Mouse (Mus musculus) fibroblast of lung, adult 2 months (primary cell): ENCODE data around the gene Akap2.

Experiments used
- DNase-seq: peaks from one replicate; pipeline ENCODE4 v3.0.0-alpha.2; 2011; ENCODE audit warnings: low read depth

The Akap2 gene

DNA sequence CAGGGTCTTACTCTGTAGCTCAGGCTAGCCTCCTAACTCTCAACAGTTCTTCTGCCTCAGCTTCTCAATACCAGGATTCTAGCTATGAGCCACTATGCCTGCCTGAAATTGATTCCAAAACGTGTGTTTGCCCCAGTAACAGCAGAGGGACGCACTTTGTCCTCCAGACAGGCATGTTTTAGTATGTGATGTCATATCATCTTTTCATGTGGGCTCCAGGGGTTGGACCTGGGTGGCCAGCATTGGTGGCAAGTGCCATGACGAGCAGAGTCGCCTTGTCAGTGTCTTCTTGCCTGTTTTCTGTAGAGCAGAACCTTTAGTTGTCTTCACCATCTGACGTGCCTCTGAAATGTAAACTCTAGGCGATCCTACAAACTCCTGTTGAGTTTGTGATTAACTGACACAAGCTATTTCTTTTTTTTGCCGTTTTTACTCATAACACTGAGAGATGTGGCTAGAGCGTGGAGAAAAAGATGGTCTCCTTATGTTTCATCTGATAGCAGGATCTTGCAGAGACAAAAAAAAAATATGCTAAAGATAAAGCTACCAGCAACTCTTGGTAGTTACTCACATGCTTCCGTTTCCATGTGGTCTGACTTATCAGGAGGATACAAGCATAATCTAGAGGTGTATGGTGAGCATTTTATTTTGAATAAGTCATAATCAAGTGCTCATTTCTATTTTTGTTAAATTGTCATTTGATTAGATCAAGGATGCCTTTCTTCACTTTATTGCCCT is 80.3 kb downstream of the Akap2 start:
- no peak for DNase-seq

DNA sequence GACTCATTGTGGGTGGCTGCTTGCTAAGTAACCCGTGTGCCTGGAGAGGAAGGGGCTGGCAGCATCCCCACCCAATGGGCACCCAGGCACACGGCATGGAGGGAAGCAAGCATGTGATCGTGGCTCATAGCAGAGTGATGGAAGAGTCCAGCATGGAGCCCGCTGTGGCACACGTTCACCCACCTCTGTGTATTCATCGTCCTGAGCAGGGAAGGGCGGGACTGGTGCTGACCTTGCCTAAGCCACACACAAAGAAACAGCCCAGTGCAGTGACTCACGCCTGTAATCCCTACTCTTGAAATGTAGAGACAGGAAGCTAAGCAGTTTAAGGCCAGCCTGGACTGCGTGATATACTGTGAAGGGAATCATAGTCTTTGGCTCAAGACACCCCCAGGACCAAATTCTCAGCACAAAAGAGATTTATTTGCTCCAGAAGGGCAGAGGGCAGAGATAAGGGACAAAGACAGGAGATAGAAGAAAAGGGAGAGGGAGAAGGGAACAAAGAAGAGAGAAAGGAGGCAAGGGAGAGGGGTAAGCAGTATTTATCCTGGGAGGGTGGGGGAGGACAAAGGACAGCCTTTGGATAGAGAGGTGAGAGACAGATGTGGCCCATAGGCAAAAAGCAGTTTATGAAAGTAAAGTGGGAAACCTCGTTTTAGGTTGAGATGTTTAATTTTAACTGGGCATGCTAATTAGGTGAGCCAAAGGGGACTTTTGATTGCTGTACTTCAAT is 81.0 kb downstream of the Akap2 start:
- peak; percentile 82 for DNase-seq

GRCm38 (mm10) chr4:57799297-57799696 is 81.8 kb downstream of the Akap2 start:
- DNase-seq: no peak

DNA sequence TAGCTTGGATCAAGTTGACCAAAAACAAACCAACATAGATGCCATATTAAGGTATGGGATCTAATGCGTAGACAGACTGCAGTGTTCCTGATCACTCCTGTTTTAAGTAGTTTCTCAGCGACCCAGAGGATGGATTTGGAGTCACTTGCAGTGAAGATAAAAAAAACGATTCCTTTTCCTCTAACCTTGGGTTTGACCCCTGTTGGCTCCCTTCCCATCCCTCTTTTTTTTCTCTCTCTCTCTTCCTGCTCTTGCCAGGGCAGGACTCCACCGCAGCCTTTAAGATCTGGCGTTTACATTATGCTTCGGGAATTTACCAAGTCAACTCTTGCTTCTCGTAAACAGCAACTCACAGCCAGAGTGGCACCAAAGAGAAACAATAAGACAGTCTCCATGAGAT is 83.8 kb downstream of the Akap2 start:
- DNase-seq: no peak

- DNase-seq: no peak
Measured at GRCm38 (mm10) chr4:57801986-57802385, 84.5 kb downstream of the Akap2 start.

DNA sequence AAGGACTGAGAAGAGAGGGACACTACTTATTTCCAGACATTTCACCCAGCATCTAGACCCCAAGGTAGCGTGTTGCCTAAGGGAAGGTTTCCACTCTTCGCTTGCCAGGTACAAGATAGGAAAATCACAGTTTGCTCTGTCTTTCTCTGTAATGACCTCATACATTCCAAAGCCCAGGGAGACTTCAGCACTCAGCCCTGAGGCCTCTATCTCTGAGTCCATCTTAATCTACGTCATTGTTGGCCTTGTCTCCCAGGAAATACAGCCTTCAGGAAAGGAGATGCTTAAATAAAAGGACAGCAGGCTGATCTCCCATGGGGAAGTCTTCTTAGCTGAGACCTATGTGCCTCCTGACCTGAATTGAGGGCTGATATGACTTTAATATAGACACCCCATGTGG is 85.0 kb downstream of the Akap2 start:
- DNase-seq: no peak

DNA sequence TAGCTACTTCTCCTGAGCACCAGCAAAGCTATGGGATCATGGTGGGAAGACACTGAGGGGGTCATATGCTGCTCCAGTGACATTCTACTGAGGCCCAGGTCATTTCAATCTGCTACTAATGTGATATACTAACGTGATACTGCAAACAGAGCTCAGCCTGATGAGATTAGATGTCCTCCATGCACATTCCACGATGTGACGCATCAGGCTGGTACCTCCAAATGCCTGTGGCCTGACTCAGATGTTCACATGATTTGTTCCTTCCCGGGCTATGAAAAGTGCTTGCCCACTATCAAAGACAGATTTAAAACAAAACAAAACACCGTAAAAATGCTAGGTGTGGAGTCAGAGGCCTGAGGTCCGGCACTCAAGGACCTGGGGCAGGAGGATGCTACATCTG is 87.4 kb downstream of the Akap2 start:
- DNase-seq: no peak

- no peak for DNase-seq
Measured at GRCm38 (mm10) chr4:57809449-57809848, 92.0 kb downstream of the Akap2 start.

DNA sequence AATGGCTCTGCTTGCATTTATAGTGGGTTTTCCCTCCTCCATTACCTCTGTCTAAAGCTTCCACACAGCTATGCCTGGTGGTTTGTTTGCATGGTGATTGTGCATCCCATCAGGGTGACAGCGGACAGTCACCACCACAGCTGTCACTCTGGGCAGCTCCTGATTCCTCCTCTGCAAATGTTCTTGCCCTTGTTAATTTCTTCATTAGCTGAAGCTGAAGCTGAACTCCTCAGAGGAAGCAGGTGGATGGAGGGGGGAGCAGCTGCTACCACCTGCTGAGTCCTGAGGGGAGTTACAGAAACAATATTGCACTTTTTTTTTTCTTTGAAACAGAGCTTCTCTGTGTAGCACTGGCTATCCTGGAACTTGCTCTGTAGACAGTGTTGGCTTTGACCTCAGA is 94.6 kb downstream of the Akap2 start:
- no peak for DNase-seq

DNA sequence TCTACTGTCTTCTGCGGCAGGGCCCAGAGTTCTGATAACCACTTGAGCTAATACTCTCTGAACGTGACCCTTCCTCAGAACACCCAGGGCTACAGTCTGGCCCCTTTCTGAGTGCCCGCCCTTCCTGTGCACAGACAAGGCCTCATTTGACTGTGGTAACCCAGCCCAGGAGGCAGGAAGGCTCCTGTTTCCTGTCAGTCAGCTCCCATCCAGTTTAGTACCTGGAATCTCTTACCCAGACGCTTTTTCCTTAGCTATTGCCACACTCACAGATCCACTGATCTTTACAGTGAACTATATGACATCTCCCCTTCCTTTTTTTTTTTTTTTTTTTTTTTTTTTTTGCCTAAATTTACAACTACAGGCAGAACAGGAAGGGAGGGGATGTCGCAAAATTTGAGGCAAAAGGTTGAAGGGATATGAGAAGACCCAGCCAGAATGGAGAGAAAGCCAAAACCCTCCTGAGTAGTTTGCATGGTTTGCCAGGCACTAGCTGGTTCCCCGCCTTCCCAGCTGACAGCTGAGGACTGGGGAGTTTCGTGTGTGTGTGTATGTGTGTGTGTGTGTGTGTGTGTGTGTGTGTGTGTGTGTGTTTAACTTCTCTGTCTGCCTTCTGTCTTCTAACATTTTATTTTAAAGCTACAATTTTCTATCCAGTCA is 95.6 kb downstream of the Akap2 start:
- DNase-seq: no peak

DNA sequence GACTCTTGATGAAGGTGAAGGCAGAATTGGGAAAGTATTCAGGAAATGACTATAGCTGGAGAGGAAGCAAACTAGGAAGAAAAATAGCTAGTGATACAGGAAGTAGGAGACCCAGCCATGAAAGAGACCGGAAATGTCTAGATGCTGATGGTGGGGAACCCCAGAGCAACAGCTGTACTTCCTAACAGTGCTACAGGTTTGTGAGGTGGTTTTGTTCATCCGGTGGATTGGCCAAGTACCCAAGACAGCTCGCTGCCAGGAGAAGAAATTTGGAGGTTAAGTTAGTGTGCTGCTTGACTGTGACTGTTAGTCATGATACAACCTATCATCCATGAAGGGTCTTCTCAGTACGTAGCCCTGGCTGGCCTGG is 96.1 kb downstream of the Akap2 start:
- DNase-seq: no peak

DNA sequence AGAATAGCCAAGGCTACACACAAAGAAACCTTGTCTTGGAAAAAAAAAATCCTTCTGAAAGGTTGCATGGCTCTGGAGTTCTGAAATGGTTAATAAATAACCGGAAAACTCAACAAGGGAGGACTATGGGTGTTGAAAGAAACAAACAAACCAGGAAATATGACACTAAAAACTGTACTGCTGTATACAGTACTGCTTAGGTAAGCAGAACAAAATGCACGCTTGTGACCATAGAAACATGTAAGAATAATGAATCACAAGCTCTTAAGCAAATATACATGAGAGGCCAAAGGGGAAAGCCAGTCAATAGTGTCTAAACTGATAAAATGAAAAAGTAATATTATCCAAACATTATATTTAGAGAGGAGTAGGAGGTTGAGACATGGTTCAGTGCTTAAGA is 97.9 kb downstream of the Akap2 start:
- DNase-seq: no peak

DNA sequence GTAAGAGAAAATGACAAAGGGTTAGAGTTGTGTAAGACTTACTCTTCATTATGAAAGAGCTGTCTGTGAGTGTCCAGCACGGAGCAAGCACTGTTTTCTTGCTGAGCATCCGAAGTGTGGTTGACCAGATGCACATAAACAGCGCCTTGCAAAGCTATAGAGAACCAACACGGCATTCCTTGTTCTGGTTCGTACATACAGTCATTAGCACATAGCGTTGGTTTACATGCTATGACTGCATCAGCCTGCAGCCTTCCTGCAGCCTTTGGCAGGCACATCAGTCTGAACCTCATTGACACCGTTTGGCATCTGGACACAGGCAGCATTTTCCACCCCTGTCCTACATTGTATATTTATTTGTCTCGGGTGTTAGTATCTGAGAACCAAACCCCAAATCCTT is 98.7 kb downstream of the Akap2 start:
- no peak for DNase-seq

DNA sequence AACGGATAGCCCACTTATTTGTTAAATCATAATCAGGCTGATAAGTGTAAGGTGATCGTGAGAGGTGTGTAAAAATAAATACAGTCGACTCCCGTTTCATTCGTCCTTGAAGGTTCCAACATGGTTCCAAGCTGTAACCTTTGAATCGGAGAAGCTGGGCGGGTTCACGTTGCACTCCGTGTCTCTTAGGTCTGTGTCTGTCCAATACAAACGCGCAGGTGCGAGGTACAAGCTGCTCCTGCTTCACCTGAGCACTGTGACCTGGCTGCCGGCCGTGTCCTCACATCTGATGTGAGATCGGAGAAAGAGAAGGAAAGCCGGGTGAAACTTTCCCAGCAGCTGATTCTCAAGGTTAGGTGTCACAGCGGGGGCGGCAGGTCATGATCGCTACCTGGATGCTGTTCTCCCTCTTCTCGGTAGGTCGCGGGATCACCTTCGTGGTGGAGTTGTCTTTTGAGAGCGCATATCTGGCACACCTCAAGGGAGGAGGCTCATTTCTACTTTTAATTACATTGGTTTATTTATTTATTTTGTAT is 103.5 kb downstream of the Akap2 start:
- no peak for DNase-seq

GRCm38 (mm10) chr4:57821556-57822356 is 104.3 kb downstream of the Akap2 start:
- no peak for DNase-seq

DNA sequence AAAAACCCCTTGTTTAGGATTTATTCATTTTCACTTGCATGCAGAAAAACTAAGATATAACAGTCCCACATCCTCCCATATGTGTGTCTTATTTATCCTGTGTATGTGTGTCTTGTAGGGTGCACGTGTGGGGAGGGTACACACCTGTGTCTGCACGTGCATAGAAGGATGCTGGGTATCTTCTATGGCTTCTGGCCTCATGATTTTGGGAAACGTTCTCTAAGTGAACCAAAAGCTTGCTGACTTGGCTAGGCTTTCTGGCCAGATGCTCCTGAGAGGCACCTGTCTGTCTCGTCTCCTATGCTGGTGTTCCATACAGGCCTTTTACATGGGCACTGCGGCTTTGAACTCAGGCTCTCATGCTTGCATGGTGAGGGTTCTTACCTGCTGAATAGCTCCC is 105.2 kb downstream of the Akap2 start:
- DNase-seq: no peak

GRCm38 (mm10) chr4:57824626-57825240 is 107.3 kb downstream of the Akap2 start:
- DNase-seq: no peak

DNA sequence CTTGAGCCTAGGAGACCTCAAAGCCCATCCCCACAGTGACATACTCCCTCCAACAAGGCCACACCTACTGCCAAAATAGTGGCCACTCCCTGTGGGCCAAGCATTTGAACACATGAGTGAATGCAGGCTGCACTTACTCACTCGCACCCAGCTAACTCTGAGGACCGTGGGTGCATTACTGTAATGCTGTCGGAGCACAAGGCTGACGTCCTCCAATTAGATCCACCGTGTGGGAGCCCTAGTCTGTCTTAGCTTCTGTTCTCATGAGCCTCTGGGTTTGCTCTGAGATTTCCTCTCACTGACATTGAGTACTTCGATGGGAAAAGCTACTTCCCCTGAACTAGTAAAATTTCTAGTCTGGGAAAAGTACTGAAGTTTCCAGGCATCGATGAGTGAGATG is 108.8 kb downstream of the Akap2 start:
- DNase-seq: no peak

- DNase-seq: no peak
Measured at GRCm38 (mm10) chr4:57829131-57829530, 111.7 kb downstream of the Akap2 start.

DNA sequence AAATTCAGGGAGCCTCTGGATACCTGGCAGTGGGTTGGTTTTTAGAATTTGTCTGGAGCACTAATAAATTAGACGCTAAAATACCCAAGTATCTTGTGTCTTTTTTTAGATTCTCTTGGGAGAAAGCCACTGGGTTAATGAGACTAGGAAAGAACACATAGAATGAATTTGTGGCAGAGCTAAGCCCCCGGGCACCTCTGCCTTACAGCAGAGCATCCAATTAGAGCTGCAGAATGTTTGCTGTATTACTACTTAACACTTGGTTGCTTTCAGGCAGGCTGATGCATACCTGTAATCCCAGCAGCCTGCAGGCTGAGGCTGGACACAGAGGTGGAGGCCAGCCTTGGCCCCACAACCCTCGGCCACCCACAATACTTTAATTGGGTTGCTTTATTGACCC is 112.3 kb downstream of the Akap2 start:
- no peak for DNase-seq

GRCm38 (mm10) chr4:57832318-57832717 is 114.9 kb downstream of the Akap2 start:
- DNase-seq: no peak

DNA sequence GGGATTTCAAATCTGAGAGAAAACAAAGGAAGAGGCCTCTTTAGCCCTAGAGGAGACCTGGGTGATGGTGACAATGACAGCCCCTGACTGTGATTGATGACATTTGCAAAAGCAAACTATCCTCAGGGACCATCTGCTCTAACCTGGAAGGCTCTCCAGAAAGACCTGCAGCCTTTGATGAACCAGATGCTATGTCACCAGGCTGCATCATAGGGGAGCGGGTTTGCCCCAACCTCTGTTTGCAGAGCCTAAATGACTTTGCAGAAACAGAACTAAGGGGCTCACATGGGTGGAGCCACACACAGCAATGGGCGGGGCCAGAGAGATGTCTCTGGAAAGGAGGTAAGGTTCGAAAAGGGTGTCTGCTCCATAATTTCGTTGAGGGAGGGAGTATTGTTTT is 115.6 kb downstream of the Akap2 start:
- no peak for DNase-seq
